Mouse (Mus musculus): ENCODE measurements around the gene Sdk1. TPM values are rescaled to one million over a fixed set of nuclear protein-coding genes. Genes with fewer than 3 reads are reported as not detected.
A peak's percentile ranks its signal among the peaks of the same experiment; 100 is the strongest.

The Sdk1 gene
- polyA plus RNA-seq, 1 experiment from 2014 or later, result 0.93 TPM

DNA sequence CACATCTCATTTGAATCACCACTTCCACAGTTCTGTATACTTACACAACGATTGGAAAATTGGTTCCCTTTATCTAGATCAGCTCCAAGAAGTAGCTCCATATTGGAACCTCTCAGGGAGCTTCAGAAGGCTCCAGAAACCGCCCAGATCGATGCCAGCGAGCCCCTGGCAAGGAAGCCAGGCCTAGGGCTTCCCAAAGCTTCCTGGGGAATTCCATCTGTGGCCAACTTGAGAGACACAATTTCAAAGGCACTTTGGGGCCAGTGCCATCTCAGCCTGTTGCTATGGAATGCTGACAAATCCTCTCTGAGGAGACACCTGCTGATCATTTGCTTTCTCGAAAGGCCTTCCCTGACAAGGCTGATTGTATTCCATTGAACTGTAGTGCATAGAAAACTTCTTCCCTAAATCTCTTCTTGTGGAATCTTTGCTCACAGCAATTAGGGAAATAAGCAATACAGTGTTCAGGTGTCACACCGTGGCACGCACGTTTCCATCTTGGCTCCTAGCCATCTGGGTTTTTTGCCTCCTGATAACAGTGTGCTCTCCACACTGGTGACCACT is 595.7 kb downstream of the Sdk1 start:
- Histone ChIP-seq H3K9ac (ENCODE audit: low read length) (no peak overlapping the region), H3K27me3 (ENCODE audit: control insufficient read depth, insufficient read depth, low read length) (no peaks in the 10 kb centered on the region), H3K4me3 (ENCODE audit: low read depth, low read length) (no peak overlapping the region), H3K4me2 (no peak overlapping the region), H3K9me3 (ENCODE audit: control insufficient read depth, low read length) (no peaks in the 10 kb centered on the region), H3K27ac (ENCODE audit: low read depth, low read length) (no peak overlapping the region), H3K4me1 (ENCODE audit: control insufficient read depth, insufficient read depth, low read length) (peaks cover 2% of the 10 kb centered on the region; the same call in 1 of the 2 replicates), H3K36me3 (ENCODE audit: control insufficient read depth, insufficient read depth, low read length) (no peaks in the 10 kb centered on the region)
- WGBS, result 42% methylated on average over 8 of the region's 8 CpGs
- DNase-seq (ENCODE audit: low spot score, missing footprints), result peak; percentile 72
- ATAC-seq (ENCODE audit: low FRiP score), result no peak

DNA sequence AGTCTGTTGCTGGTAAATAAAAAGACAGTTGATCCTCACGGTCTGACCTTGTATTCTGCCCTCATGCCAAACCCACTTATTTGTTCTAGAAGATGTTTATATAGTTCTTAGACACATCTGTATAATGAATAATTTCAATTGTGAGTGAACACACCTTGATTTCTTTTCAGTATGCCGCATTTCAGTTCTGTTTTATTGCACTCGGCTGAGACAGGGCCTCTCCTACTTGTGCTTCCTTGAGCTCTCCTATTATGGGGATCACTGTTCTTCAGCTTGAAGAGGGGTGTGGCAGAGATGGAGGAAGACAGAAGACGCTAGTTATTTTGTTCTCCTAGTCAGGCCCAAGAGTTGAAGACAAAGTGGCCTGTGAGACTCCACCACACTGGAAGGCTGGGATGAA is 603.4 kb downstream of the Sdk1 start:
- Histone ChIP-seq H3K27me3 (ENCODE audit: control insufficient read depth, insufficient read depth, low read length) (no peaks in the 10 kb centered on the region), H3K4me3 (ENCODE audit: low read depth, low read length) (no peak overlapping the region), H3K9ac (ENCODE audit: low read length) (no peak overlapping the region), H3K27ac (ENCODE audit: low read depth, low read length) (no peak overlapping the region), H3K4me1 (ENCODE audit: control insufficient read depth, insufficient read depth, low read length) (no peaks in the 10 kb centered on the region), H3K4me2 (no peak overlapping the region), H3K36me3 (ENCODE audit: control insufficient read depth, insufficient read depth, low read length) (no peaks in the 10 kb centered on the region), H3K9me3 (ENCODE audit: control insufficient read depth, low read length) (no peaks in the 10 kb centered on the region)
- 87% methylated on average over 4 of the region's 4 CpGs for WGBS
- DNase-seq (ENCODE audit: low spot score, missing footprints), result peak; percentile 56
- no peak for ATAC-seq (ENCODE audit: low FRiP score)

DNA sequence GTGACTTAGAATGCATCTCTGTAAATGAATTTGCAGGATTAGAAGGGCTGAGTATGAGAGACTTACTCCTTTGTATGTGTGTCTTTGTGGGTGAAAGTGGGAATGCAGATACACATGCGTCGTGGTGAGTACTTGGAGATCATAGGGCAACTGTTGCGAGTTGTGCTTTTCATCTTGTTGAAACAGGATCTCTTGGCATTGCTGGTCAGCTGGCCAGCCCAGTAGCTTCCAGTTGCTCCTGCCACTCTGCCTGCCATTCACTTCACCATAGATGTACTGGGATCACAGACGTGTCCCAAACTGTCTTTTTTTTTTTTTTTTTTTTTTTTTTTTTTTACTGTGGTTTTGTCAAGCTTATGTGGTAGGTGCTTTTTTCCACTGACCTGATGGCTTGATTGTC is 606.4 kb downstream of the Sdk1 start:
- no peak overlapping the region for H3K27ac ChIP-seq (ENCODE audit: low read depth, low read length)
- H3K36me3 ChIP-seq (ENCODE audit: control insufficient read depth, insufficient read depth, low read length), result no peaks in the 10 kb centered on the region
- DNase-seq (ENCODE audit: low spot score, missing footprints) (no peak), ATAC-seq (ENCODE audit: low FRiP score) (no peak)
- H3K4me3 ChIP-seq (ENCODE audit: low read depth, low read length), result no peak overlapping the region
- H3K4me2 ChIP-seq, result no peak overlapping the region
- H3K4me1 ChIP-seq (ENCODE audit: control insufficient read depth, insufficient read depth, low read length), result peaks cover 3% of the 10 kb centered on the region
- no peaks in the 10 kb centered on the region for H3K27me3 ChIP-seq (ENCODE audit: control insufficient read depth, insufficient read depth, low read length)
- H3K9me3 ChIP-seq (ENCODE audit: control insufficient read depth, low read length), result no peaks in the 10 kb centered on the region
- no peak overlapping the region for H3K9ac ChIP-seq (ENCODE audit: low read length)
- 85% methylated on average over 4 of the region's 4 CpGs for WGBS

DNA sequence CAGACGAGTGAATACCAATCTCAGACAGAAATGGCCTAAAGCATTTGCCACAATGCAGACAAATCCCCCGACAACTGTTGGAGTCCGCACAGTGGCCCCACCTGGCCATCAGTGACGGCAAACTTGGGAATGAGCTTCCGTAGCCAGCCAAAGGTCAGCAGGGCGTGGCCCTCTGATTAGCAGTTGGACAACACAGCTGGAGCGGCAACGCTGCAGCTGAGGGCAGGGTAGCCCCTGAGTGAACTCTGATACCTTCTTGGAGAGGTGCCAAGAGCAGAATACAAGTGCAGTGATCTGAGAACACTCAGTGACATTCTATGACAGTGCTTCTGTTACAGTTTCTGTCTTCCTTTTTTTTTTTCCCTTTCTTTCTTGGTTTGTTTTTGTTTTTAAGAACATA is 610.9 kb downstream of the Sdk1 start:
- no peak overlapping the region for H3K4me2 ChIP-seq
- peaks cover 3% of the 10 kb centered on the region for H3K4me1 ChIP-seq (ENCODE audit: control insufficient read depth, insufficient read depth, low read length)
- H3K36me3 ChIP-seq (ENCODE audit: control insufficient read depth, insufficient read depth, low read length), result no peaks in the 10 kb centered on the region
- 57% methylated on average over 8 of the region's 8 CpGs for WGBS
- H3K9ac ChIP-seq (ENCODE audit: low read length), result no peak overlapping the region
- no peaks in the 10 kb centered on the region for H3K27me3 ChIP-seq (ENCODE audit: control insufficient read depth, insufficient read depth, low read length)
- no peak overlapping the region for H3K4me3 ChIP-seq (ENCODE audit: low read depth, low read length)
- no peak for ATAC-seq (ENCODE audit: low FRiP score)
- DNase-seq (ENCODE audit: low spot score, missing footprints), result no peak
- no peak overlapping the region for H3K27ac ChIP-seq (ENCODE audit: low read depth, low read length)
- no peaks in the 10 kb centered on the region for H3K9me3 ChIP-seq (ENCODE audit: control insufficient read depth, low read length)

DNA sequence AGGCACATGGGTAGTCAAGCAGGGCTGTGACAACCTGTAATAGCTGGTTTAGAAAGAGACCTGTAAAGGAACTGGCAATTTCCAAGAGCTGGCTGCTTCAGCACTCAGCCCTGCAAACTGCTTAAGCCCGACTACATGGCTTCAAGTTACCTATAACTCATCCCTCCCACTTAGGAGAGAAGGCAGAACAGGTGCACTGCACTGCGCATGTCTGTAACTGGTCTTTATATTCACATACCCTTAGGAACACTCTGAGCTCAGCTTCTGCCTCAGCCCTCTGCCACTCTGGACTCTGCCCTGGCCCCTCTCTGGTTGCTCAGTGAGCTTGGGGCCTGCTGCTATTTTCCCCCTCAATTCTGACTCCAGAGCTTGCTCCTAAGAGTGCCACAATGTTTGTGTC is 615.2 kb downstream of the Sdk1 start:
- Histone ChIP-seq H3K36me3 (ENCODE audit: control insufficient read depth, insufficient read depth, low read length) (no peaks in the 10 kb centered on the region), H3K4me1 (ENCODE audit: control insufficient read depth, insufficient read depth, low read length) (peaks cover 3% of the 10 kb centered on the region), H3K9ac (ENCODE audit: low read length) (no peak overlapping the region), H3K9me3 (ENCODE audit: control insufficient read depth, low read length) (no peaks in the 10 kb centered on the region), H3K4me3 (ENCODE audit: low read depth, low read length) (no peak overlapping the region), H3K27ac (ENCODE audit: low read depth, low read length) (no peak overlapping the region), H3K4me2 (no peak overlapping the region), H3K27me3 (ENCODE audit: control insufficient read depth, insufficient read depth, low read length) (no peaks in the 10 kb centered on the region)
- 85% methylated on average over 2 of the region's 2 CpGs for WGBS
- DNase-seq (ENCODE audit: low spot score, missing footprints) (no peak), ATAC-seq (ENCODE audit: low FRiP score) (no peak)

DNA sequence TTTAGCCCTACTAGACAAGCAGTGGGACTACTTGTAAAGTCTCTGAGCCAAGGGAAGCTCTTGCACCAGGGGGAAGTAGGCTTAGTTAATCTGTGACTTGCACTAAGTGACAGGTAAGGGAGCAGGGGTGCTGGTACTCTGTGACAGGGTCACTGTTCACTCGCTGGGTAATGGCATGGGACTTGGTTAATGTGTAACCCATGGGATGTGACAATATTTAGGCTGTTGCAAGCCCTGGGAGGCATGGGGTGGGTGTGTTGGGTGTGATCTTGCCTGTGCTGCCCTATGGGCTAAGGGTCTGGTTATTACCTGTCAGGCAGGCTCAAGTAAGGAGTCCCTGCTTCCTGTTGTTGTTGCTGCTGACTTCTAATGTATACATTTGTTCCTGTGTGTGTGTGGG is 616.5 kb downstream of the Sdk1 start:
- ATAC-seq (ENCODE audit: low FRiP score), result no peak
- 74% methylated on average over 1 of the region's 1 CpGs for WGBS

DNA sequence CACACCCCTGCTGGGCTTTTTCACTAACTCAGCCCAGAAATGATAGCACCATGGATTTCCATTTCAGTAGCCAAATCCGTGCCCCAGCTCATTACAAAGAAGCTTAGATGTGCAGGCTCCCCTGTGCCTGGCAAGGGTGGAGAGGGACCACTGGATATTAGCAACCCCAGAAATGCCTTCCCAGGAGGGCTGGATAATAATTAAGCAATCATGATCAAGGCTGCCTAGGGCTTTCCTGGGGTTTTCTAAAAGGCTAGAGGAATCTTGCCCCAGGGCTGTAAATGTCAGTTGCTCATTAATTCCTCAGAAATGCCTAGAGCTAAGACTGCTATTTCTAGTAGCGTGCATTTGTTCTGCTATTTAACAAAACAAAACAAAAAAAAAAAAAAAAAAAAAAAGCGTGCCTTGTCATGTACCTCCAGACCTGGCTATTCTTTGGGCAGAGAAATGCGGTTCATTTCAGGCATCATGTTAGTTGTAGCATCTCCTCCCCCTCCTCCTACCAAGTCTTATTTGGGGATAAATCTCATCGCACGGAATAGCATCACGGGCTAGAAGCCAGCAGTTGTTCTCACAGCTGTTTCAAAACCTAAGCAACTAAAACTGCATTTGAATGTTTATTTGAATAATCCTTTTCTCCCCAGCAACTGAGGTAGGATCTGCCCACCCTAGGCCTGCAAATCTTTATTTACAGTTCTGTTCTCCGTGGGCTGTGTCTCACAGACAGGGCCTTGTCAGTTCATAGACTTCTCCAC is 617.3 kb downstream of the Sdk1 start:
- no peak for ATAC-seq (ENCODE audit: low FRiP score)
- Histone ChIP-seq H3K27me3 (ENCODE audit: control insufficient read depth, insufficient read depth, low read length) (no peaks in the 10 kb centered on the region), H3K9ac (ENCODE audit: low read length) (no peak overlapping the region), H3K9me3 (ENCODE audit: control insufficient read depth, low read length) (no peaks in the 10 kb centered on the region), H3K36me3 (ENCODE audit: control insufficient read depth, insufficient read depth, low read length) (no peaks in the 10 kb centered on the region), H3K4me1 (ENCODE audit: control insufficient read depth, insufficient read depth, low read length) (no peaks in the 10 kb centered on the region), H3K4me2 (no peak overlapping the region), H3K27ac (ENCODE audit: low read depth, low read length) (no peak overlapping the region), H3K4me3 (ENCODE audit: low read depth, low read length) (no peak overlapping the region)
- 45% methylated on average over 8 of the region's 8 CpGs for WGBS
- DNase-seq (ENCODE audit: low spot score, missing footprints), result no peak

More for the DNA sequence above, 616.5 kb downstream of the Sdk1 start:
- Histone ChIP-seq H3K9ac (ENCODE audit: low read length) (no peak overlapping the region), H3K4me3 (ENCODE audit: low read depth, low read length) (no peak overlapping the region), H3K27me3 (ENCODE audit: control insufficient read depth, insufficient read depth, low read length) (no peaks in the 10 kb centered on the region), H3K36me3 (ENCODE audit: control insufficient read depth, insufficient read depth, low read length) (no peaks in the 10 kb centered on the region), H3K4me2 (no peak overlapping the region), H3K27ac (ENCODE audit: low read depth, low read length) (no peak overlapping the region), H3K4me1 (ENCODE audit: control insufficient read depth, insufficient read depth, low read length) (no peaks in the 10 kb centered on the region), H3K9me3 (ENCODE audit: control insufficient read depth, low read length) (no peaks in the 10 kb centered on the region)
- no peak for DNase-seq (ENCODE audit: low spot score, missing footprints)

DNA sequence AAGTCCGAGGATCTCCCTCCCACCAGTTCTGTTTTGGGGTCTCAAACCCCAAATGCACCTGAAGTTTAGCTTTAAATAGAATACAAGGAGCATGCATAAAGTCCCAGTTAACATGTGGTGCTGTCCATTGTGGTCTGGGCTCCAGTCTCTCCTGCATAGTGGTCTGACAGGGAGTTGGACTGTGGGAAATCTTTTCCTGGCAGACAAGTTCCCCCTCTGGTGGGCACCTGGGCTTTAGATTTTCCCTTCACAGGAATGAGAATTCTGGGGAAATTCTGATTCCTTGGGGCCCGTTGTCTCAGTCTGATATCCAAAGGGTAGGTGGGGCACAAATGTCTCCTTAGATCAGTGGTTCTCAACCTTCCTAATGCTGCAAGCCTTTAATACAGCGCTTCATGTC is 624.8 kb downstream of the Sdk1 start:
- Histone ChIP-seq H3K9ac (ENCODE audit: low read length) (no peak overlapping the region), H3K4me1 (ENCODE audit: control insufficient read depth, insufficient read depth, low read length) (no peaks in the 10 kb centered on the region), H3K27ac (ENCODE audit: low read depth, low read length) (no peak overlapping the region), H3K36me3 (ENCODE audit: control insufficient read depth, insufficient read depth, low read length) (no peaks in the 10 kb centered on the region), H3K9me3 (ENCODE audit: control insufficient read depth, low read length) (no peaks in the 10 kb centered on the region), H3K27me3 (ENCODE audit: control insufficient read depth, insufficient read depth, low read length) (no peaks in the 10 kb centered on the region), H3K4me2 (no peak overlapping the region), H3K4me3 (ENCODE audit: low read depth, low read length) (no peak overlapping the region)
- no peak for ATAC-seq (ENCODE audit: low FRiP score)
- DNase-seq (ENCODE audit: low spot score, missing footprints), result no peak
- 86% methylated on average over 3 of the region's 3 CpGs for WGBS

DNA sequence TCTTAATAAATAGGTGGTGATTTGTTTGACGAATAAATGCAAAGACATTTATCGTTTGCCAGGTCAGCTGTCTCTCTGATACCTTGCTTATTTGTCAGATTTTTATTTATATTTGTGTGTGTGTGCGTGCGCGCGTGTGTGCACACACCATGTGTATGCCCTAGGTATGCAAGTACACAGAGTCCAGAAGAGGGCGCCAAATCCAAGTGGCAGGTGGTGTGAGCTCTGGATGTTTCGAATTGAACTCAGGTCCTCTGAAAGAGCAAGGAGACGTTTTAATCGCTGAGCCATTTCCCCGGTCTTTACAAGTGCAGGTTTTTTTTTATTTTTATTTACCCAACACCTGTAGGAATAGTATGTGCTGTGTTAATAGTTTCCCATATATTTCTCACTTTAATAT is 632.5 kb downstream of the Sdk1 start:
- H3K9ac ChIP-seq (ENCODE audit: low read length), result no peak overlapping the region
- DNase-seq (ENCODE audit: low spot score, missing footprints), result no peak
- H3K4me3 ChIP-seq (ENCODE audit: low read depth, low read length), result no peak overlapping the region
- H3K36me3 ChIP-seq (ENCODE audit: control insufficient read depth, insufficient read depth, low read length), result no peaks in the 10 kb centered on the region
- no peak overlapping the region for H3K27ac ChIP-seq (ENCODE audit: low read depth, low read length)
- WGBS, result 95% methylated on average over 11 of the region's 11 CpGs
- H3K27me3 ChIP-seq (ENCODE audit: control insufficient read depth, insufficient read depth, low read length), result no peaks in the 10 kb centered on the region
- no peaks in the 10 kb centered on the region for H3K4me1 ChIP-seq (ENCODE audit: control insufficient read depth, insufficient read depth, low read length)
- no peaks in the 10 kb centered on the region for H3K9me3 ChIP-seq (ENCODE audit: control insufficient read depth, low read length)
- no peak for ATAC-seq (ENCODE audit: low FRiP score)
- H3K4me2 ChIP-seq, result no peak overlapping the region
